Mouse (Mus musculus) embryonic facial prominence, embryonic 11.5 days (tissue): ENCODE measurements around the gene Cldn2. TPM values are rescaled to one million over a fixed set of nuclear protein-coding genes. Genes with fewer than 3 reads are reported as not detected.

Experiments
- ATAC-seq: fragments of 200-750 bp; cut with Nextera tagmentation; replicated peaks from 2 replicates; pipeline ENCODE4 v1.8.0; 2017; ENCODE audit warnings: low read depth; ENCODE audit not compliant: insufficient number of reproducible peaks, low FRiP score, low TSS enrichment
- DNase-seq: peaks from one replicate; pipeline ENCODE4 v3.0.0-alpha.2; 2015; ENCODE audit warnings: low spot score
- H3K27ac ChIP-seq: fragments of 300-500 bp; sonication (generic); replicated peaks from 2 replicates; pipeline ENCODE4 v1.5.1; 2014; ENCODE audit warnings: mild to moderate bottlenecking, low read depth, low read length, control low read depth
- H3K27me3 ChIP-seq: fragments of 300-500 bp; sonication (generic); 2 replicates; pipeline ENCODE4 v1.6.1; 2014; ENCODE audit warnings: mild to moderate bottlenecking, low read length, moderate library complexity, mixed read lengths; ENCODE audit not compliant: control insufficient read depth, insufficient read depth
- H3K36me3 ChIP-seq: fragments of 300-500 bp; sonication (generic); replicated peaks from 2 replicates; pipeline ENCODE4 v1.6.1; 2014; ENCODE audit warnings: low read depth, mild to moderate bottlenecking, low read length, moderate library complexity, mixed read lengths; ENCODE audit not compliant: control insufficient read depth, insufficient read depth
- H3K4me1 ChIP-seq: fragments of 300-500 bp; sonication (generic); 2 replicates; pipeline ENCODE4 v1.6.1; 2014; ENCODE audit warnings: low read length, mixed read lengths; ENCODE audit not compliant: control insufficient read depth, insufficient read depth
- H3K4me2 ChIP-seq: fragments of 300-500 bp; sonication (generic); 2 replicates; pipeline ENCODE4 v1.6.1; 2014; ENCODE audit warnings: low read depth, mild to moderate bottlenecking, control low read depth, low read length, moderate library complexity
- H3K4me3 ChIP-seq: fragments of 300-500 bp; sonication (generic); 2 replicates; pipeline ENCODE4 v1.5.1; 2014; ENCODE audit warnings: low read depth, low read length, control low read depth
- H3K9ac ChIP-seq: fragments of 300-500 bp; sonication (generic); replicated peaks from 2 replicates; pipeline ENCODE4 v1.6.1; 2014; ENCODE audit warnings: mild to moderate bottlenecking, control low read depth, low read length
- H3K9me3 ChIP-seq: fragments of 300-500 bp; sonication (generic); replicated peaks from 2 replicates; pipeline ENCODE4 v1.6.1; 2016; ENCODE audit warnings: mild to moderate bottlenecking, low read length, inconsistent platforms, mixed read lengths; ENCODE audit not compliant: control insufficient read depth
- WGBS: fragments of 180-500 bp; shearing (Covaris S2); extraction: QIAGEN DNeasy Blood & Tissue Kit; methylation state at CpG from one replicate; pipeline ENCODE4 v1.1.7; 2014; 5-methylcytosine and 5-hydroxymethylcytosine counted together
- polyA plus RNA-seq: library from polyadenylated mRNA; unstranded; fragments of >200 nt; fragmentation: Nextera tagmentation; extraction: Ambion mirVana; gene quantifications from 2 replicates; pipeline ENCODE4 v1.2.1, GENCODE M21; 2014

Cldn2 gene
- polyA plus RNA-seq, 1 experiment from 2014 or later, result not detected

DNA sequence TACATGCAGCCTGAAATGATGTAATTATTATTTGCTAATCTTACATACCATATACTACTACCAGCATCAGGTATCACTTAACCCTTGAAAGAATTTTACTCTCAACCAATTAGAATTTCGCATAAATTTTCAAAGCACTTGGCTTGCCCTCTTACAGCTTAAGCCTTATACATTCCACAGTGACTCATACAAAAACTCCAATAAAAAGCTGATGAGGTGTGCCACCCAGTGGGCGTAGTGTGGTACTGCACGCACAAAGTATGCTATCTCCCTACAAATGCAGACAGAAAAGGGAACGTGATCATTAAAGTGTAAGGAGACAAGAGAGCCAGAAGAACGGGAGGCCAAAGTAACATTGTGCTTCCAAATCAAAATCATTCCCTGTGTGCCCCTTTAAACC is 31.8 kb downstream of the Cldn2 start:
- no peaks in the 10 kb centered on the region for H3K4me1 ChIP-seq
- no peak; the same call in 1 of the 2 replicates for ATAC-seq
- no peak overlapping the region for H3K27ac ChIP-seq
- no peaks in the 10 kb centered on the region for H3K36me3 ChIP-seq
- no peaks in the 10 kb centered on the region for H3K27me3 ChIP-seq
- DNase-seq, result peak; percentile 66
- WGBS, result 11% methylated on average over 5 of the region's 5 CpGs
- no peak overlapping the region for H3K4me2 ChIP-seq
- H3K9ac ChIP-seq, result no peak overlapping the region
- H3K9me3 ChIP-seq, result no peaks in the 10 kb centered on the region
- no peak overlapping the region for H3K4me3 ChIP-seq

GRCm38 (mm10) chrX:139839057-139839456 is 38.4 kb downstream of the Cldn2 start:
- 51% methylated on average over 3 of the region's 3 CpGs for WGBS
- no peak overlapping the region for H3K9ac ChIP-seq
- H3K36me3 ChIP-seq, result no peaks in the 10 kb centered on the region
- ATAC-seq (no peak), DNase-seq (no peak)
- H3K4me1 ChIP-seq, result no peaks in the 10 kb centered on the region
- H3K27ac ChIP-seq, result no peak overlapping the region
- H3K9me3 ChIP-seq, result no peaks in the 10 kb centered on the region
- no peak overlapping the region for H3K4me3 ChIP-seq
- H3K27me3 ChIP-seq, result no peaks in the 10 kb centered on the region
- H3K4me2 ChIP-seq, result no peak overlapping the region

- no peak overlapping the region for H3K9ac ChIP-seq
- no peak overlapping the region for H3K27ac ChIP-seq
- no peaks in the 10 kb centered on the region for H3K9me3 ChIP-seq
- 78% methylated on average over 6 of the region's 6 CpGs for WGBS
- H3K36me3 ChIP-seq, result no peaks in the 10 kb centered on the region
- no peaks in the 10 kb centered on the region for H3K27me3 ChIP-seq
- H3K4me2 ChIP-seq, result no peak overlapping the region
- H3K4me3 ChIP-seq, result no peak overlapping the region
- DNase-seq (no peak), ATAC-seq (no peak)
- H3K4me1 ChIP-seq, result no peaks in the 10 kb centered on the region
Observed at GRCm38 (mm10) chrX:139841091-139841490, 40.5 kb downstream of the Cldn2 start.

- Histone ChIP-seq H3K27ac (no peak overlapping the region), H3K4me2 (no peak overlapping the region), H3K27me3 (no peaks in the 10 kb centered on the region), H3K4me3 (no peak overlapping the region), H3K9me3 (no peaks in the 10 kb centered on the region), H3K4me1 (no peaks in the 10 kb centered on the region), H3K9ac (no peak overlapping the region), H3K36me3 (no peaks in the 10 kb centered on the region)
- ATAC-seq (no peak), DNase-seq (no peak)
- WGBS, result 89% methylated on average over 4 of the region's 4 CpGs
Observed at GRCm38 (mm10) chrX:139854795-139855194, 54.2 kb downstream of the Cldn2 start.

DNA sequence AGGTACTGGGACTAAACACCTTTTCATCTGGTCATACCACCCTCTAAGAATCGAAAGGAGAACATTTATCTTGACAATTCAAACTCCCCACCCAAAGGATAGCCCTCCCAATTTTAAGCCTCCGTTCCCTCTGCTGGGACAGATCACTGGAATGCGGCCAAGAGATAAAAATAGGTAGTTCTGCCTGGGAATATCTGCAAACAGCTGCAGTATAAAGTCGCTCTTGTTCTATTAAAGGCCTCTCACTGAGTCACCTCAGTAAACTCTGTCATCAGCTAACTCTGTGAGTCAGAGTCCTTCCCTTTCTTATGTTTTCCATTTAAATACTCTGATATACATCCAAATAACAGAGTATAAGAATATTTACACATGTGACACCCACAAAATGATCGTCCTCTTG is 58.8 kb downstream of the Cldn2 start:
- no peak overlapping the region for H3K9ac ChIP-seq
- no peak overlapping the region for H3K4me2 ChIP-seq
- no peak overlapping the region for H3K27ac ChIP-seq
- 84% methylated on average over 5 of the region's 5 CpGs for WGBS
- no peak for DNase-seq
- no peak overlapping the region for H3K4me3 ChIP-seq
- no peak for ATAC-seq
- H3K27me3 ChIP-seq, result no peaks in the 10 kb centered on the region
- H3K4me1 ChIP-seq, result no peaks in the 10 kb centered on the region
- no peaks in the 10 kb centered on the region for H3K36me3 ChIP-seq
- H3K9me3 ChIP-seq, result no peaks in the 10 kb centered on the region

Other genes with a start within 250 kb of the Cldn2 start
- gene Rnf128, start 237.5 kb upstream of the Cldn2 start, polyA plus RNA-seq, result 5.6 and 6.4 TPM in 2 replicates
- 0.57 and 0.88 TPM in 2 replicates for gene Tbc1d8b, start 115.8 kb upstream of the Cldn2 start, polyA plus RNA-seq
- gene Gm15013, start 86.3 kb upstream of the Cldn2 start, polyA plus RNA-seq, result not detected in 2 replicates
- gene Ripply1, start 18.5 kb upstream of the Cldn2 start, polyA plus RNA-seq, result not detected in 2 replicates
- gene Morc4, start 70.8 kb downstream of the Cldn2 start, polyA plus RNA-seq, result 10.9 and 13.4 TPM in 2 replicates
- 7.9 and 9.6 TPM in 2 replicates for gene Rbm41, start 197.8 kb downstream of the Cldn2 start, polyA plus RNA-seq